Mouse (Mus musculus): ENCODE results near the gene Angptl3. TPM values are rescaled to one million over a fixed set of nuclear protein-coding genes. Genes with fewer than 3 reads are reported as not detected.
A peak's percentile ranks its signal among the peaks of the same experiment; 100 is the strongest.

The Angptl3 gene
- polyA plus RNA-seq (2012; rRNA removed), result not detected in 2 replicates

GRCm38 (mm10) chr4:99030686-99031085 is at the start of gene Angptl3:
Angptl3 (plus strand) TSS chr4:99030954.
- DNase-seq (ENCODE audit: low read depth, low spot score), result no peak
- WGBS, result 33% methylated on average over 2 of the region's 2 CpGs

GRCm38 (mm10) chr4:98984701-98985100 is 46.1 kb upstream of the Angptl3 start:
- 84% methylated on average over 8 of the region's 8 CpGs for WGBS
- DNase-seq (ENCODE audit: low read depth, low spot score), result no peak

GRCm38 (mm10) chr4:98993491-98993890 is 37.3 kb upstream of the Angptl3 start:
- DNase-seq (ENCODE audit: low read depth, low spot score), result no peak
- 83% methylated on average over 4 of the region's 4 CpGs for WGBS

GRCm38 (mm10) chr4:99005574-99005973 is 25.2 kb upstream of the Angptl3 start:
- DNase-seq (ENCODE audit: low read depth, low spot score), result no peak

GRCm38 (mm10) chr4:99006319-99006718 is 24.4 kb upstream of the Angptl3 start:
- DNase-seq (ENCODE audit: low read depth, low spot score), result no peak
- WGBS, result 76% methylated on average over 2 of the region's 2 CpGs

More at GRCm38 (mm10) chr4:99005574-99005973, 25.2 kb upstream of the Angptl3 start:
- 97% methylated on average over 2 of the region's 2 CpGs for WGBS

GRCm38 (mm10) chr4:99011039-99011438 is 19.7 kb upstream of the Angptl3 start:
- no peak for DNase-seq (ENCODE audit: low read depth, low spot score)
- 92% methylated on average over 4 of the region's 4 CpGs for WGBS

- 97% methylated on average over 8 of the region's 8 CpGs for WGBS
- no peak for DNase-seq (ENCODE audit: low read depth, low spot score)
These were observed 8.5 kb upstream of the Angptl3 start for GRCm38 (mm10) chr4:99022221-99022620.

GRCm38 (mm10) chr4:99028377-99028776 is 2.4 kb upstream of the Angptl3 start:
- 88% methylated on average over 5 of the region's 5 CpGs for WGBS
- no peak for DNase-seq (ENCODE audit: low read depth, low spot score)

- 60% methylated on average over 4 of the region's 4 CpGs for WGBS
- DNase-seq (ENCODE audit: low read depth, low spot score), result no peak
These were observed 2.2 kb downstream of the Angptl3 start for GRCm38 (mm10) chr4:99032921-99033320.

GRCm38 (mm10) chr4:99044854-99045253 is 14.1 kb downstream of the Angptl3 start:
- 88% methylated on average over 3 of the region's 3 CpGs for WGBS
- no peak for DNase-seq (ENCODE audit: low read depth, low spot score)

- 62% methylated on average over 3 of the region's 3 CpGs for WGBS
- DNase-seq (ENCODE audit: low read depth, low spot score), result no peak
These were observed 15.7 kb downstream of the Angptl3 start for GRCm38 (mm10) chr4:99046471-99046870.

GRCm38 (mm10) chr4:99048581-99048980 is 17.8 kb downstream of the Angptl3 start:
- WGBS, result 65% methylated on average over 2 of the region's 2 CpGs
- DNase-seq (ENCODE audit: low read depth, low spot score), result no peak

- DNase-seq (ENCODE audit: low read depth, low spot score), result peak; percentile 18
- 35% methylated on average over 5 of the region's 5 CpGs for WGBS
These were observed 33.8 kb downstream of the Angptl3 start for GRCm38 (mm10) chr4:99064524-99064923.

- WGBS, result 72% methylated on average over 6 of the region's 6 CpGs
- no peak for DNase-seq (ENCODE audit: low read depth, low spot score)
These were observed 38.1 kb downstream of the Angptl3 start for GRCm38 (mm10) chr4:99068806-99069205.

GRCm38 (mm10) chr4:99078005-99078404 is 47.3 kb downstream of the Angptl3 start:
- 80% methylated on average over 3 of the region's 3 CpGs for WGBS
- DNase-seq (ENCODE audit: low read depth, low spot score), result no peak

- DNase-seq (ENCODE audit: low read depth, low spot score), result no peak
- 82% methylated on average over 1 of the region's 1 CpGs for WGBS
These were observed 50.4 kb downstream of the Angptl3 start for GRCm38 (mm10) chr4:99081169-99081568.

- 92% methylated on average over 3 of the region's 3 CpGs for WGBS
- no peak for DNase-seq (ENCODE audit: low read depth, low spot score)
These were observed 53.1 kb downstream of the Angptl3 start for GRCm38 (mm10) chr4:99083862-99084261.

- 94% methylated on average over 17 of the region's 17 CpGs for WGBS
- no peak for DNase-seq (ENCODE audit: low read depth, low spot score)
These were observed 57.2 kb downstream of the Angptl3 start for GRCm38 (mm10) chr4:99087760-99088485.

GRCm38 (mm10) chr4:99091151-99091701 is 60.5 kb downstream of the Angptl3 start:
- peak; percentile 27 for DNase-seq (ENCODE audit: low read depth, low spot score)
- WGBS, result 10% methylated on average over 3 of the region's 3 CpGs

- 25% methylated on average over 3 of the region's 3 CpGs for WGBS
- DNase-seq (ENCODE audit: low read depth, low spot score), result peak; percentile 33
These were observed 61.0 kb downstream of the Angptl3 start for GRCm38 (mm10) chr4:99091777-99092176.

All from large intestine, adult 2 months (tissue).